Mouse (Mus musculus) megakaryocyte, embryonic 14.5 days (primary cell): ENCODE data around the gene Abcc4.

ENCODE experiments used
- FLI1 ChIP-seq: IDR thresholded peaks from 2 replicates; pipeline ENCODE4 v1.6.1; 2012; ENCODE audit warnings: low read length, inconsistent platforms, mixed read lengths
- GATA1 ChIP-seq: IDR thresholded peaks from 3 replicates; pipeline ENCODE4 v1.6.1; 2012; ENCODE audit warnings: mixed read lengths, low read length, inconsistent platforms, borderline replicate concordance

DNA sequence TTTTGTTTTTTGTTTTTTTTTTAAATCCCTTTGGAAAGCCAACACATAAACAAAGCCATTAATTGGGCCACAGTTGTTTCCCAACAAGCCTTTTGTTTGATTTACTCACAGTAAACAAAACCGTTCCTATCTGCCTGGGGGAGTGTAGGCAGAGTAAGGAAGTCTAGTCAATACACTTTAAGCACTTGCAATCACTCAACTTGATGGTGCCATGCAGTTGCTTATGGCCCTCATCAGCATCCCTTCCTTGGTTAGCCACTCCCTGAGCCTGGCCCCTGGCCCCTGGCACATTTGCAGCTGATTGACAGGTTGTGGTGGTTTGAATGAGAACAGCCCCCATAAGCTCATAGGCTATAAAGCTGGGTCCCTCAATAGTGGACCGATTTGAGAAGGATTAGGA lies 209.3 kb downstream of the Abcc4 start:
- TF ChIP-seq GATA1 (no peak), FLI1 (no peak)
